Mouse (Mus musculus) 3T3-L1 (cell line): Measurements from ENCODE around the gene Siah2.

ENCODE experiments used
- DNase-seq: peaks from one replicate; pipeline ENCODE4 v3.0.0-alpha.2; 2015; ENCODE audit warnings: low read depth, low spot score

Gene Siah2

DNA sequence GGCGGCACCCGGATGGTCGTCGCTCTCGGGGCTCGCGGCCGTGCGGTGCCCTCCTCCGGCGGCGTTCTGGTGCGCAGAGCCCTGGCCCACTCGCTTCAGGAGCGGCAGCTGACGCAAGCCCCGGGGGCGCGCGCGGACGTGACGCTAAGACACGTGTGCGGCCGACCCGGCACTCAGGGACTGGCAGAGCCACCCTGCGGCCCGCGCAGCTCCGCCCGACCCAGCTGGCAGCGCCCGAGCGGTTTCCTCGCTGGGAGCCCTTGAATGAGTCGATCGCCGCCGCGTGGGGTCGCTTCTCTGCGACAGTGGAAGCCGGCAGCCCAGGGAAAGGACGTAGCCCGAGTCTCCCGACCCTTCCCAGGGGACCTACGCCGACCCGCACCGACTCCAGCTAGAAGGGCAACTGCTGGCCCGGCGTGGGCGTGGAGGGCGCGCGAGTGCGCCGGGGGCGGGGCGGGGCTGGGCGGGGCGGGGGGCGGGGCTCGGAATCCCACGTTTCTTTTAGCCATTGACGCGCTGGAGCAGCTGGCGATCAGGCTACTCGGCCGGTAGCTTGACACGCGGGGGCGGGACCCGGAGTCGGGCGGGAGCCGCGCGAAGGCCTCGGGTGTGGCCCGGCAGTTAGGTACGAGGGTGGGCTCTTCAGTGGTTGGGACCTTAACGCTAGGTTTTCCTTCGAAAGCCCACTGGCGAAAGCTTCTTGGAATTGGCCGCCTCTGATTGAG lies at the start of gene Siah2:
Gene Siah2 (minus strand): TSS at position 404 of the 725 bp plus-strand sequence.
- DNase-seq: peak; percentile 86

DNA sequence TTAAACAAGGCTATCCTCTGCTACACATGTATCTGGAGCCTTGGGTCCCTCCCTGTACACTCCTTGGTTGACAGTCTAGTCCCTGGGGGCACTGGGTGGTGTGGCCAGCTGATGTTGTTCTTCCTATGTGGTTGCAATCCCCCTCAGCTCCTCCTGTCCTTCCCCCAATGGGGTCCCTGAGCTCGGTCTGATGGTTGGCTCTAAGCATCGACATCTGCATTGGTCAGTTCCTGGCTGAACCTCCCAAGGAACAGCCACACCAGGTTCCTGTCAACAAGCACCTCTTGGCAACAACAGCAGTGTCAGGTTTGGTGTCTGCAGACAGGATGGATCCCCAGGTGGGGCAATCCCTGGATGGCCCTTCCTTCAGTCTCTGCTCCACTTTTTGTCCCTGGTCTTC lies 47.3 kb upstream of the Siah2 start:
- no peak for DNase-seq

DNA sequence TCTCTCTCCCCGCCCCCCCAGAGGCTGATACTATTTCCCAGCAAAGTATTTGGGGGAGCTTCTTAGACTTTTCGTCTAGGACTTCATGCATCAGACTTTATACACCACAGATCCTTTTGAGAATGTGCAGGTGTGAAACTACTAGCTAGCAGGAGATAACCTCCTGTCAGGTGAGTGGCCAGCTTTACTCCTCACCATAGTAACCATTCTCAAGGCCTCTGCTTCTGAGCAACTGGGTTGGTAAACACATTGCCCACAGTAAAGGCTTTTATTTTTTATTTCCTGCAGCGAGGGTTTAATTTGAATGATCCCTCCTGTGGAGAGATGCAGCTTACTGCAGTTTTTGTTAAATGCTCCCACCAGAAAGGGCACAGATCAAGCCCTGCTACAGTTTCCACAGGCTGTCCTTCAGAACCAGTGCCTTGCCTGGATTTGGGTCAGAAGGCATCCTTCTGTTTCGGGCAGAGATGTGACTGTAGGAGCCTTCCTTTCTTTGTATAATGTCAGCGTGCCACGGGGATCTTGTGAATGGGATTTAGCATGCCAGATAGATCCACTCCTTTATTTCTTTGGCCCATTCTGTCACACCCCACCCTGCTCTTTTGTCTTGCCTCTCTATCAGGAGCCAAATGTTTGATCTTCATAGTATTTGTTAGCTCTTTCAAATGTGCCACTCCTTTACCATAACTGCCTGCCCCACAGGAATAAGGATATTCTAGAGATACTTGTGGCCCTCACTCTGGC lies 46.3 kb upstream of the Siah2 start:
- DNase-seq: no peak

DNA sequence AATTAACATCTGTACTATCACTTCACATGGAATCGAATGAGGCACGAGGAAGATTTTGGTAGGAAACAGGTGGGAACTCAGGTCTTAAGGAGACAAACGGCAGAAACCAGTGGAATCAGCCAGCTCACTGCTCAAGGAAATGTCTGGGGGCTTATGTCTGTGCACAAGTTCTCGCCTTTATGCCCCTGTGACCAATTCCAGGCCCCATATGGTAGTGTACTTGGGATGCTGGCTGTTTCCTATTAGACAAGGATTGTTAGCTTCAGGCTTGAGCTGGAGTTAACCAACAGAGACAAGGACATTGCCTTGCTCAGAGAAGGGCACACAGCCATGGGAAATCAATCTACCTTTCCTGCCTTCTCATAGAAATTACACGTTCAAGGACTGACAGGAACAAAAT lies 39.3 kb upstream of the Siah2 start:
- DNase-seq: no peak

DNA sequence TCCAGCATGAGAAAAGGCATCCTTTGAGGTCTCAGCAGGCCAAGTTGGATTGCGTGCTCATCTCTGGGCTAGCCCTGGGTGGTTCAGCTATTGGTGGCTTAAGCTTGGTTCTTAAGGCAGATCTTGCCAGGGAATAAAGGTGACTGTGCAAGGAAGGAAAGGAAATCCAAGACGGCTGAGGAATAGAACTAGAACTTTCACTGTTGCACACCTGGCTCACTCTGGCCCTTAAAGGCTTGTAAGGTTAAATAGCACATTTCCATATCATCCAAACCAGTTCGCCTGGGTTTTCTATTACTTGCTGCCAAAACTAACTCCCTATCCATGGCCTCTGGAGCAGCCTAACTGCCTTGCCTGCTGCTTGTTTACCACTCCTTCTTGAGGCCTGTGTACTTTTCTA lies 38.4 kb upstream of the Siah2 start:
- no peak for DNase-seq

DNA sequence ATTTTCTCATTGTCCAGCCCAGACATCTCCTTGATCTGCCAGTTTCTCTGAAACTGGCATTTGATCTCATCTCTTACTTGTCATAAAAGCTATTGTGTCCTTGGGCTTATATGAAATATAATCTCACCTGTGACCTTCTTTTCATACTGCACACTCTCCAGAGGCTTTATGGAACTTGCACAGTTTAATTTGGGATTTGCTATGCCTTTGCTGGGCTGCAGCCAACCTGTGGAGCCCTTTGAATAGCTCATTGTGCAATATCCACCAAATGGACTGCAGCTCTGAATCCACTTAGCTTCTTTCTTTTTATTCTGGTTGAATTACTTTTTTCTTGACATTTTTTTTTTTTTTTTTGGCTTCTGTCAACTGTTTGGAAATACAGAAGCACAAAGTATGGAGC lies 37.3 kb upstream of the Siah2 start:
- peak; percentile 10 for DNase-seq

DNA sequence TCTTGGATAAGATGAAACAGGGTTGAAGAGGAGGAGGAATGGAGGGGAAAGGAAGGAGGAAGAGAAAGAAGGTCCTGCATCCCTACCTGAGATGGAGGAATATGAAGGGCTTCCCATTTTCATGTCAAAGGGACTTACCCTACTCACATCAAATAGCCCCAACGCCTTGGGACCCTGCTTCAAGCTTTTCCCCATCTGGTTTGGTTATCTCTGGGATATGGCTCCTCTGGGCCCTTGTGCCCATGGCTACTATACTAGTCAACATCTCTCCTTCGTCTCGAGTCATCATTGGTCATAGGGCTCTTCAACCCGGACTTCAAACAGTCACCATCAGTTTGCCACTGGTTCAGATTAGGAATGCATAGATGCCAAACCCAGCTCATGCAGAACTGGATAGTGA lies 35.4 kb upstream of the Siah2 start:
- DNase-seq: no peak

DNA sequence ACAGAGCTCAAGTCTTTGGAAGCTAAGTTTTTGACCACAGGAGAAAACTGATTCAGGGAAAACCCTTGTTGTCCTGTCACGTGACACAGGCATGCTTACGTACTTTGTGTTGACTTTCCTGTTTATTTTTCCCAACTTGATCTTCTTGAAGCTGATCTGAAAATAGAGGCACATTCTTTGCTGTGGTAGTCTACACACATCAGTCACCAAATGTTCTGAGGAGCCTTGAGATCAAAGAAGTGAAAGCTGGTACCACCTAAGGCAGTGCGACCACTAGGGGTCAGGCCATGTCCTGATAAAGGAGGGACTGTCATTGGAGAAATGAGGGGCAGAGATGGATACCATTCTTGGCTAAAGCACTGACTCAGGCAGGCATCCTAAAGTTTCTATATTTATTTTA lies 34.8 kb upstream of the Siah2 start:
- peak; percentile 36 for DNase-seq

DNA sequence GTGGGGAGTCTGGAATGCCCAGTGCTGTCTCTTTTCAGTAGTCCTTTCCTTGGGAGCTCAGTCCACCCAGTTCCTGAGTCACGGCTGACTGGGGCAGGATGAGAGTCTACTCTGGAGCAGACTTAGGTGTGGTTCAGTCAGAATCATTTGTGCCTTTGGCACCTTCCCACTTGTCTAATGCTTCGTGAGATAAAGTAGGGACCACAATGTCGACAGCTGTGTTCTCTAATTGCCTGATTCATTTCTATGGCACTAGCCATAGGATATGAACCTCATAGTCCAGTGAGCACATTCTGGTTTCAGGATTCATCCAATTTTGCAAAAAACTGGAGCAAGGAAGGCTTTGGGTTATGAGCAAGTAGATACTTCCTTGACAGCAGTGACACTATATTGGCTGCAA lies 34.2 kb upstream of the Siah2 start:
- peak; percentile 9 for DNase-seq

DNA sequence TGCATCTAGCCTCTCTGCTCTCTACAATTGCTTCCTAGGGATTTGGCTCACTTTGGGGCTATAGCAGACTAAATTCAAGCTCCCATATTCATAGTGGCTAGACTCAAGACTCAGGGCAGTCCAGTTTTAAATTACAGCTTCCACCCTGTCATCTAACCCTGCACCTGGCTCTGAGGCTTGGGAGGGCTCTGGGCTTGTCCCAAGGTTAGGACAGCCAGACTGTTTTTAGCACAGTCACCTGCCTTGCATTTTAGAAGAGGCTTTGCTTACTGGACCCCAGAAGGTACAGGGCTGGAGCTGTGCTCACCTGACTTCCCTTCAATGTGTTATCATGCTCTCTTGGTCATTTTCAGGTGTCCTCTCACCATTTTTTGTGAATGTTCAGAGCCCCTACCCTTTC lies 32.6 kb upstream of the Siah2 start:
- DNase-seq: no peak

DNA sequence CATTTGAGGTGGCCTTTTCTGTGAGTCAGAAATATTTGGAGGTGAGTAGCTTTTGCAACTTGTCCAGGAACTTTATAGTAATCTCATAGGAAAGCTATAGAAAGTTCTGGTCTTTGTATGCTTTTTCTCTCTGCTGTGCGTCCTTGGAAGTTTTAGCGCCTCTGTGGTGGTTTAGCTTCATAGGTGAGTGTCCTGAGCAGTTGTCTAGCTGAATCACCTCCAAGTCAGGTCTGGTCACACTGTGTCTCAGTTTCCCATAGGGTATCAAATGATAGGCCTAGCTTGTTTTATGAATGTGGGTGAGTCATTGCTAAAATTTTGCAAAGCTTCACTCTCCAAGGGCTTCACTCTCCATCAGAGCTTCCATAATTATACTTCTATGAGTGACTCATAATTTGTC lies 31.5 kb upstream of the Siah2 start:
- peak; percentile 32 for DNase-seq

DNA sequence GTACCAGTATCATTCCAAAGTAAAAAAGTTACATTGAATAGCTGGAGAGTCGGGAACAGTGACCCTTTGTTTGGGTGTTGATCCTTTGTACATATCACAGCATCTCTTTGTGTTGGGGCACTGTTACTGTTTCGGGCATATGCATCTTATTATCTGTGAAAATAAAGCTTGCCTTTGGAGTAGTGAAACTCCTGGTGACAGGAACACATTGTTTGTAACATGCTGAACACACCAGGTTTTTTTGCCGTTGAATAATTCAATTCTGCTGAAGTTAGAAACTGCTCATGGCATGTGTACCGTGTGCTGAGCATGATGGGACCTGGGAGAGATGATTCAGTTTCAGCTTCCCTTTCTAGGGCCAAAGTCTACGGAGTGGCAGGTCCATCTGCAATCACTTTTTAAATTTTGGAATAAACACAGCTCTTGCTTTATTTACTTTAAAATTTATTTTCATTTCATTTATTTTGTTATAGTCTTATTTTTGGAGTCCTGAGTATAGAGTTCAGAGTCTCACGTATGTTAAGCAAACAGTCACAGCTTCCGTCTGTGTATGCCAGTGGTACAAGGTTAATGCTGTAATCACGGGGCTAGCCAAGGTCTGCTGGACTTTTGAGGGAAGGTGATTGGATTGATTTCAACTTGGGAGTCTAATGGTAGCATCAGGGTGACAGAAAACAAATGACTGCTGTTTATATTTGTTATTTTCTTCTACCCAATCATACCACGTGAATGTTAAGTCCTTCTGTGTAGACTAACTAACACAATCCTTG lies 27.4 kb upstream of the Siah2 start:
- DNase-seq: no peak

DNA sequence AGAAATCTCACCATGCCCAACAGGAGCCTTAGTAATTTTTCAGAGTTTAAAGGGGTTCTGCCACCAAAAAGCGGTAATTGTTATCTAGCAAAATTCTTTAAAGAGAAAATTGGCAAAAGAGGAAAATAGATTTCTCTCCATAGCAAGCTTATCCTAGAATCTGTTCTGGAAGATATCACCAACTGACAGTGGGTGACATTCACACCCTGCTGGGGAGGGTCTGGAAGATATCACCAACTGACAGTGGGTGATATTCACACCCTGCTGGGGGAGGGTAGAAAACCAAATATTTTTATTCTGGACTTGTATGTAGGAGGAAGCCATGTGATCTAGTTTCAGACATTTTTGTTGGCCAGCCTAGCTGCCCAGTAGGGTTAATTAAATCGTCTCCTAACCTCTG lies 24.5 kb upstream of the Siah2 start:
- DNase-seq: no peak

DNA sequence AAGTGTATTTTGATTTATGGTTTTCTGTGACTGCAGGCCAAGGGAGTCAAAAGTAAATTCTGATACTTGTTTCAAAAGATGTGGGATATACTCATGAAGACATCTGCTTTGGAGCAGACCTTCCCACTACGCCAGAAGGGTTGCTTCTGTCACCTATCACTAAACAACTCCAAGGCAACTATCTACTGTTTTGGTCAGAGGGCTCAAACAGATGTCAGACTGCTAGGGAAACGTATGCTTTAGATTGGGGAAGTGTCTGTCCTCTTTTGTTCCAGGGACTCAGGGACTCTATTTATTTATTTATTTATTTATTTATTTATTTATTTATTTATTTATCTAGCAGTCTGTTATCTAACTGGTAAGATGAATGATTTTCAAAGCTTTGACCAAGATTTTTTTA lies 22.6 kb upstream of the Siah2 start:
- DNase-seq: no peak

DNA sequence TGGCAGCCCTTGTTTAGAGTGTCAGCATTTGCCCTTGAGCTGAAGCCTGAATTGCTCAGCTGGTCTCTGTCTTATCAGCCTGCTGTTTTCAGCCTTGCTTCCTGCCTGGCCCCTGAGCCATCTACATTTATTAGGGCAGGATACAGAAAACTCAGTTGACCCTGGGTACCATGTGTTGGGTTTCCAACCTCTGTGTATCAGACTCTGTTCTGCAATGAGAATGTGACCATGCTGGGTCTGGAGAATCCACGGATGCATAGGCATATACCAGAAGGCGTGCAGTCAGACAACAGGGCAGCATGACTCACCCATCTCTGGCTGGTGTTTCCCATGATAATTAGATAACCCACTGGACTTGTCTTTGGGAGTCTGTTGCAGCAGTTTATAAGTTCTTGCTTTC lies 21.8 kb upstream of the Siah2 start:
- peak; percentile 59 for DNase-seq

DNA sequence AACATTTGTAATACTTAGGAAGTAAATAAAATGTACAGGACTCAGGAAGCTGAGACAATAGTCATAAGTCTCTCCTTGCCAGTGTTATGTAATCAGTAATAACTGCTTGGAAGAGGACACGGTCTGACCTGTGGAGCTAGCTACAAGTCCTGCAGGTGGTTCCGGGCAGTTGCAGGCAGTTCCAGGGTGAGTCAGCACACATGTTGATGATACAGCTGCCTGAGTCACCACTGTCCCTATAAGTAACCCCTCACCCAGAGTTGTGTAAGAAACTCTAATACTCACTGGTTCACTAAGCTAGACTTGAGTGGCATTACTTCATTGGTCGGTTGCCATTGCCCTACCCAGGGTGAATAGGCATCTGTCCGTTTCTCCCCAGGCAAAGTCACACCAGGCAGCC lies 21.0 kb upstream of the Siah2 start:
- peak; percentile 66 for DNase-seq

DNA sequence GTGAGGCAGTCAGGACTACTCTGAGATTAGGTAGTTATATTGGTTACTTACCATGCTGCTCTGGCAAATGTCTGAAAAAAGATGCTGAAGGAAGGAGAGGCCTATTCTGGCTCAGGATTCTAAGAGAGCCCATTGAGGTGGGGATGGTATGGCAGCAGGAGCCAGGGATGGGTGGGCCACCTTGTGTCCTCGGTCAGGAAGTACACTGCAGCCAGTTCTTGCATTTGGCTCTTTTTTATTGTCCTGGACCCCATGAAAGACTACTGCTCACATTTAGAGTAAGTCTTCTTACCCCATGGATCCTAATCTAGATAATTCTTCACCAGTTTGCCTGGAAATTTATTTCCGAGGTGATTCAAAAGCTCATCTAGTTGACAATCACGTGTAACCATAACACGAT lies 12.3 kb upstream of the Siah2 start:
- DNase-seq: no peak

DNA sequence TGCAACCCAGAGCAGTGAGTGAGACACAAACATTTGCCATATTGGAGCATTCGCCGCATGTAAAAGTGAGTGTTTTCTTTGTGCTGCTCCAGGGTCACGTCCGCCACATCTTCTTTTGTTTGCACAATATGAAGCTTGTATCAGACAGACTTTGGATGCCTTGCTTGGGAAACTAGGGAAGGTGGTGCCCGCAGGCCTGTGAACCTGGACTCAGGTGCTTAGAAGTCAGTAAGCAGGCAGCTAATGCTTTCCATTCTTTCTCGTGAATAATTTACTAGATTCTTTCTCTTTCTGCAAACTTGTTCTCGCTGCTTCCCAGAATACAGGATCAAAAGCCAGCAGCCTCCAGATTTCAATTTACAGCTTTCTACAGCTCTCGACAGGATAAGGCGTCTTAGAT lies 11.5 kb upstream of the Siah2 start:
- no peak for DNase-seq

DNA sequence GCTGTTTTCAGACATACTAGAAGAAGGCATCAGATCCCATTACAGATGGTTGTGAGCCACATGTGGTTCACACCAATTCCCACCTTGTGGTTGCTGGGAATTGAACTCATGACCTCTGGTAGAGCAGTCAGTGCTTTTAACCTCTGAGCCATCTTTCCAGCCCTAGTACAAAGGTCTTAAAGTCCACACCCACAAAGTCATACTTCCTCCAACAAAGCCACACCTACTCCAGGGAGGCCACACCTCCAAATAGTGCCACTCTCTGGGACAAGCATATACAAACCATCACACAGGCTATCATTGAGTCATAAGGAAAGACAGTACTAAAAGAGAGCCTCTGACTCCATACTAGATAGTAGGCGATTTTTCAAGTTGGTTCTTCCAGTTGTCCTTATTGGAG lies 10.1 kb upstream of the Siah2 start:
- DNase-seq: no peak

DNA sequence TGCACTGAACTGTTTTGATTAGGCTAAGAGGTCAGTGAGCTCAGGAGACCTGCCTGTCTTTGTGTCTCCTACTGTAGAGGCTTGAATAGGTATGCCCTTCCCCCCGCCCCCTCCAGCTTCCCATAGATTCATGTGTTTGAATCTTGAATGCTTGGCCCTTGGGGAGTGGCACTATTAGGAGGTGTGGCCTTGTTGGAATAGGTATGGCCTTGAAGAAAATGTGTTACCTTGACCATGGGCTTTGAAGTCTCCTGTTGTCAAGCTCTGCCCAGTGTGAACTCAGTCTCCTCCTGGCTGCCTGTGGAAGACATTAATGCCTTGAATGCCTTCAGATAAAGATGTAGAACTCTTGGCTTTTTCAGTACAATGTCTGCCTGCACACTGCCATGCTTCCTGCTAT lies 9.2 kb upstream of the Siah2 start:
- DNase-seq: no peak

DNA sequence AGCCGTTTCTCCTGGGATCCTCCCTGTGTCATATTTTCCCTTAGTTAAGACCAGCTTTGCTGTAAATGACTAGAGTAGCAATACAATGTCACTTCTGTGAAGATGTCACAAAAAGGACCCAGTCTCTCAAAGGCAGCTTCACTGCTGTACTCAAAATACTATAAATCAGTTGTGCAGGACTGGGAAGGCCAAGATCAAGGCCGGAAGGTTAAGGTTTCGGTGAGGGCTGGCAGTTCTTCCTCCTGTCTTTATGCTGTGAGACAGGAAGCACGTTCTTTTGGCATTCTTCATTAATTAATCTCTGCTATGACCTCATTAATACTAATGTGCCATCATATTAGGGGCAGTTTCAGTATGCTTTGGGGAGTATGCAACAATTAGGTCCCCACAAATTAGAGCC lies 5.7 kb upstream of the Siah2 start:
- DNase-seq: no peak

DNA sequence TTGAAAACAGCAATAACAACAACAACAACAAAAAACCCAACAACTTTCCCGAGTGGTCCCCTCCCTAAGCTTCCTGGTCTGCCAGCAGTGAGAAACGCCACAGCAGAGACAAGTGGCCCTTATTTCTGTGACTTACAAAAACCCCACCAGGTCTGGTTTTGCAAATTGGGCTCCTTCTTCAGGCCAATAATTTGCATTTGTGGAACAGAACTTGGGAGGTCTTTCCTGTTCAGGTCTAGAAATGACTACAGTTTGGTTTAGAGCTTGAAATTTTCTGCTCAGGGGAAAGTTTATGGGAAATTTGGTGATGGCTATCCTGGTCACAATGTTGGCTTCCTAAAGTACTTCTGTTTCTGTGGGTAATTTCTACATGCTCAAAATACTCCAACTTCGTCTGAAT lies 4.6 kb upstream of the Siah2 start:
- no peak for DNase-seq

DNA sequence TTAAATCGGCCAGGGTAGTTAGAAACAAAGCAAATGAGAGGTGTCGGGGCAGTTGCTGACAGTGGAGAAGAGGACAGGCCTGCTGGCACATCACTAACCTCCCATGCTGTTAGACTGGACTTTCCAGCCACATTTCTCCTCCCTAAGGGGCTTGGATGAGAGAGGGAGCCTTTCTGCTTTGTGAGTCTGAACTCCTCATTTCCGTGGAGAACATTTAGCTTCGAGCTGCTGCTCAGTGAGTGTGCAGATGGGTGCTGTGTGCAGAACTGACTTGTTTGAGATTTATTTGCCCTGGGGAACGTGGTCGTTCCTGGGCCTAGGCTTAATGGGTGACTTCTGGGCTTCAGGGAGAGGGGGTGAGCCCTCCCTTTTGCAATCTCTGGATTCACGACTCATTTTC lies 3.3 kb upstream of the Siah2 start:
- DNase-seq: no peak
